Mouse (Mus musculus) MEL (cell line): ENCODE measurements around the gene Ankrd54. TPM values are rescaled to one million over a fixed set of nuclear protein-coding genes. Genes with fewer than 3 reads are reported as not detected.

Source experiments
- DNase-seq: peaks from one replicate; pipeline ENCODE4 v3.0.0; 2011; ENCODE audit warnings: low read depth, low spot score
- H3K27ac ChIP-seq: 2 replicates; pipeline ENCODE4 v1.5.1; 2012; ENCODE audit warnings: low read depth, mild to moderate bottlenecking, control low read depth, low read length, moderate library complexity; ENCODE audit not compliant: control insufficient read depth
- H3K27me3 ChIP-seq, 2 experiments: fragments of 150-350 bp in 1 of 2; sonication (generic) in 1 of 2; 2 replicates each; pipeline ENCODE4 v1.6.1; 2012; ENCODE audit warnings: low read length in 2 of 2, mild to moderate bottlenecking in 2 of 2, improper control_type of control experiment in 1 of 2, moderate library complexity in 1 of 2; ENCODE audit not compliant: insufficient read depth in 2 of 2, control insufficient read depth in 1 of 2
- H3K36me3 ChIP-seq, 2 experiments: 2 replicates each; pipeline ENCODE4 v1.6.1; 2012 to 2014; ENCODE audit warnings: low read length in 2 of 2, improper control_type of control experiment in 1 of 2, inconsistent platforms in 1 of 2, mild to moderate bottlenecking in 1 of 2; ENCODE audit not compliant: insufficient read depth in 2 of 2, control insufficient read depth in 1 of 2
- H3K4me1 ChIP-seq, 2 experiments: fragments of 150-350 bp in 1 of 2; sonication (generic) in 1 of 2; 2 replicates each; pipeline ENCODE4 v1.6.1; 2012; ENCODE audit warnings: low read length in 2 of 2, improper control_type of control experiment in 1 of 2, mild to moderate bottlenecking in 1 of 2; ENCODE audit not compliant: insufficient read depth in 2 of 2, control insufficient read depth in 1 of 2
- H3K4me3 ChIP-seq, 2 experiments: fragments of 150-350 bp in 1 of 2; sonication (generic) in 1 of 2; 2 replicates each; pipeline ENCODE4 v1.5.1; 2012; ENCODE audit warnings: low read depth in 2 of 2, low read length in 2 of 2, mild to moderate bottlenecking in 2 of 2, moderate library complexity in 2 of 2, control low read depth in 1 of 2, improper control_type of control experiment in 1 of 2; ENCODE audit not compliant: control insufficient read depth in 1 of 2, insufficient read depth in 1 of 2
- H3K79me2 ChIP-seq: 2 replicates; pipeline ENCODE4 v1.6.1; 2012; ENCODE audit warnings: mild to moderate bottlenecking, low read length, moderate library complexity; ENCODE audit not compliant: control insufficient read depth, poor library complexity, insufficient read depth
- H3K9ac ChIP-seq: 2 replicates; pipeline ENCODE4 v1.6.1; 2012; ENCODE audit warnings: low read depth, mild to moderate bottlenecking, control low read depth, low read length, moderate library complexity; ENCODE audit not compliant: control insufficient read depth, poor library complexity, severe bottlenecking
- H3K9me3 ChIP-seq: fragments of 150-350 bp; sonication (generic); replicated peaks from 2 replicates; pipeline ENCODE4 v1.6.1; 2012; ENCODE audit warnings: mild to moderate bottlenecking, low read length, improper control_type of control experiment, moderate library complexity; ENCODE audit not compliant: insufficient read depth
- CHD2 ChIP-seq: IDR thresholded peaks from 2 replicates; pipeline ENCODE4 v1.6.1; 2011; ENCODE audit warnings: low read length, improper control_type of control experiment
- E2F4 ChIP-seq: IDR thresholded peaks from 2 replicates; pipeline ENCODE4 v1.6.1; 2011; ENCODE audit warnings: low read depth, low read length, improper control_type of control experiment, borderline replicate concordance
- ETS1 ChIP-seq: IDR thresholded peaks from 2 replicates; pipeline ENCODE4 v1.6.1; 2012; ENCODE audit warnings: low read depth, mild to moderate bottlenecking, inconsistent platforms, low read length, improper control_type of control experiment, moderate library complexity
- GATA1 ChIP-seq: IDR thresholded peaks from 2 replicates; pipeline ENCODE4 v1.6.1; 2011; ENCODE audit warnings: low read depth, low read length, improper control_type of control experiment
- JUND ChIP-seq: IDR thresholded peaks from 2 replicates; pipeline ENCODE4 v1.6.1; 2011; ENCODE audit warnings: low read depth, mild to moderate bottlenecking, improper control_type of control experiment, low read length
- MAFK ChIP-seq: IDR thresholded peaks from 2 replicates; pipeline ENCODE4 v1.6.1; 2011; ENCODE audit warnings: low read depth, mild to moderate bottlenecking, low read length, improper control_type of control experiment, borderline replicate concordance
- MEF2A ChIP-seq: IDR thresholded peaks from 2 replicates; pipeline ENCODE4 v1.6.1; 2014; ENCODE audit warnings: low read depth, mild to moderate bottlenecking, inconsistent platforms, low read length, improper control_type of control experiment; ENCODE audit not compliant: poor library complexity, insufficient replicate concordance, severe bottlenecking; ENCODE audit errors: extremely low read depth
- MYC ChIP-seq: IDR thresholded peaks from 2 replicates; pipeline ENCODE4 v1.6.1; 2011; ENCODE audit warnings: low read depth, mild to moderate bottlenecking, low read length, improper control_type of control experiment, moderate library complexity
- NELFE ChIP-seq: IDR thresholded peaks from 2 replicates; pipeline ENCODE4 v1.6.1; 2011; ENCODE audit warnings: low read depth, low read length, improper control_type of control experiment
- POLR2AphosphoS5 ChIP-seq: IDR thresholded peaks from 2 replicates; pipeline ENCODE4 v1.6.1; 2012; ENCODE audit warnings: low read depth, borderline replicate concordance, mild to moderate bottlenecking, inconsistent platforms, low read length, moderate library complexity, mixed read lengths
- RCOR1 ChIP-seq: IDR thresholded peaks from 2 replicates; pipeline ENCODE4 v1.6.1; 2012; ENCODE audit warnings: low read depth, mild to moderate bottlenecking, inconsistent platforms, low read length, improper control_type of control experiment
- SMC3 ChIP-seq: IDR thresholded peaks from 2 replicates; pipeline ENCODE4 v1.6.1; 2011; ENCODE audit warnings: low read depth, low read length, improper control_type of control experiment
- TBP ChIP-seq: IDR thresholded peaks from 2 replicates; pipeline ENCODE4 v1.8.0; 2011; ENCODE audit warnings: low read depth, low read length, improper control_type of control experiment
- UBTF ChIP-seq: IDR thresholded peaks from 2 replicates; pipeline ENCODE4 v1.6.1; 2012; ENCODE audit warnings: low read depth, mild to moderate bottlenecking, inconsistent platforms, low read length, improper control_type of control experiment, moderate library complexity, borderline replicate concordance; ENCODE audit not compliant: insufficient read depth
- USF1 ChIP-seq: IDR thresholded peaks from 2 replicates; pipeline ENCODE4 v1.6.1; 2014; ENCODE audit warnings: low read depth, mild to moderate bottlenecking, inconsistent platforms, low read length, improper control_type of control experiment, moderate library complexity
- USF2 ChIP-seq, 2 experiments: IDR thresholded peaks; 2 replicates each; pipeline ENCODE4 v1.6.1; 2011 to 2012; ENCODE audit warnings: improper control_type of control experiment in 2 of 2, low read length in 2 of 2, borderline replicate concordance in 1 of 2, inconsistent platforms in 1 of 2, low read depth in 1 of 2, mild to moderate bottlenecking in 1 of 2; ENCODE audit not compliant: insufficient read depth in 1 of 2
- ZMIZ1 ChIP-seq: IDR thresholded peaks from 2 replicates; pipeline ENCODE4 v1.6.1; 2012; ENCODE audit warnings: low read depth, mild to moderate bottlenecking, inconsistent platforms, low read length, improper control_type of control experiment, moderate library complexity
- polyA plus RNA-seq, 2 experiments: library from polyadenylated mRNA; stranded (reverse) in 1 of 2; unstranded in 1 of 2; fragments of >175 nt in 1 of 2; fragments of >200 nt in 1 of 2; gene quantifications; 2 replicates each; pipeline versions ENCODE4 v1.2.1 to v1.2.4; 2012; ENCODE audit warnings: low replicate concordance in 2 of 2, low read depth in 1 of 2; ENCODE audit not compliant: insufficient read length in 2 of 2, insufficient read depth in 1 of 2, missing spikeins in 1 of 2
- total RNA-seq: library from RNA; depleted of rRNA; stranded (reverse); fragments of 300-350 nt; gene quantifications from 2 replicates; pipeline ENCODE4 v1.2.3, GENCODE M21; 2012

Ankrd54 gene
- total and polyA plus RNA-seq, 3 experiments, result 42.3 to 62.2 TPM; not detected in 1

DNA sequence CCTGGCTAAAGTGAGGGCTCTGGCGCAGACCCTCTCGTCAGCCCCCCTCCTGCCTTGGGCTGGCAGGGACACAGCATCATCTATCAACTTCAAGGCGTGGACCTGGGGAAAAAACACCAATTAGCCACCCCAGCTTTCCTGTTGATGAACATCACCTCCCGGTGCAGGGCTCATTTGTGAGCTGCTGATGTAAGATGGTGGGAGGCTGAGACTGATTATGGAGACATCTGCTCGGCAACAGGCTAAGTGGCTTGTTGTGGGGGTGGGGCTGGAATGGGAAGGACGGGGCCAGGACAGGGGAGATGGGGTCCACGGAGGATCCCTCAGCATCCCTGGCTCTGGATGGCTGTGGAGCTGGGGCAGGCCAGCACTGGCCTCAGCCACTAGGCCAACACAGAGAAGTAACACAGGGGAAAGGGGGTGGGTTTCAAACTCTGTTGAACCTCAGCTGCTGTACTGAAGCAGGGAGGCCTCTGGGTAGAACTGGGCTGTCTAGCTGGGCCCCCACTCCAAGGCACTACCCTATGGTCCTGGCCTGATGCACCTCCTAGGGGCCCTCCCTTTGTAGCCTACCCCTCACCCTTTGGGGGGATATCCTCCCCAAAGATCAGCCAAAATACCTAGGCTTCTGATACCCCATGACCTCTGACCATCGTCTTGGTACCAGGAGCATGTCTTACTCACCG lies 12.4 kb downstream of the Ankrd54 start:
- Histone ChIP-seq H3K27ac (no peak overlapping the region), H3K4me1 (no peaks in the 10 kb centered on the region), H3K4me3 (no peak overlapping the region)

GRCm38 (mm10) chr15:79048186-79048585 lies 14.5 kb downstream of the Ankrd54 start:
- Histone ChIP-seq H3K4me3 (no peak overlapping the region), H3K9me3 (no peaks in the 10 kb centered on the region), H3K27ac (no peak overlapping the region), H3K79me2 (no peaks in the 10 kb centered on the region), H3K4me1 (no peaks in the 10 kb centered on the region), H3K9ac (no peak overlapping the region), H3K36me3 (no peaks in the 10 kb centered on the region; a peak in 1 of 4 replicates), H3K27me3 (no peaks in the 10 kb centered on the region)
- no peak for DNase-seq
- TF ChIP-seq CHD2, result no peak
- no peak for TF ChIP-seq USF1
- TF ChIP-seq GATA1, result no peak
- TF ChIP-seq UBTF, result no peak
- TF ChIP-seq ETS1, result no peak
- no peak for TF ChIP-seq E2F4
- no peak for TF ChIP-seq POLR2AphosphoS5
- no peak for TF ChIP-seq NELFE
- TF ChIP-seq SMC3, result no peak
- no peak for TF ChIP-seq USF2 (IDR thresholded peaks at IDR 0.05; ENCODE audit: borderline replicate concordance in 1 of 2, insufficient read depth in 1 of 2, low read depth in 1 of 2, low read length in 2 of 2)
- no peak for TF ChIP-seq RCOR1
- no peak for TF ChIP-seq JUND
- TF ChIP-seq ZMIZ1, result no peak
- no peak for TF ChIP-seq TBP
- TF ChIP-seq MAFK, result no peak
- TF ChIP-seq MYC, result no peak

More for the DNA sequence above, 12.4 kb downstream of the Ankrd54 start:
- DNase-seq, result no peak
- Histone ChIP-seq H3K36me3 (peaks cover 0 to 3% of the 10 kb centered on the region in 2 experiments; a peak in 1 of 4 replicates), H3K9me3 (no peaks in the 10 kb centered on the region), H3K9ac (no peak overlapping the region), H3K79me2 (no peaks in the 10 kb centered on the region), H3K27me3 (no peaks in the 10 kb centered on the region)
- TF ChIP-seq MEF2A, result no peak
